Mouse (Mus musculus) MEL (cell line): ENCODE measurements at regions not wholly inside any gene's neighbourhood (a gene's known extent, or its start where the extent isn't known, plus 50 kb on each side); places are given as distances from the start of the nearest gene placed in this dataset.

Experiments
- DNase-seq: peaks from one replicate; pipeline ENCODE4 v3.0.0; 2011; ENCODE audit warnings: low read depth, low spot score
- H3K27ac ChIP-seq: 2 replicates; pipeline ENCODE4 v1.5.1; 2012; ENCODE audit warnings: low read depth, mild to moderate bottlenecking, control low read depth, low read length, moderate library complexity; ENCODE audit not compliant: control insufficient read depth
- H3K27me3 ChIP-seq, 2 experiments: fragments of 150-350 bp in 1 of 2; sonication (generic) in 1 of 2; 2 replicates each; pipeline ENCODE4 v1.6.1; 2012; ENCODE audit warnings: low read length in 2 of 2, mild to moderate bottlenecking in 2 of 2, improper control_type of control experiment in 1 of 2, moderate library complexity in 1 of 2; ENCODE audit not compliant: insufficient read depth in 2 of 2, control insufficient read depth in 1 of 2
- H3K36me3 ChIP-seq, 2 experiments: 2 replicates each; pipeline ENCODE4 v1.6.1; 2012 to 2014; ENCODE audit warnings: low read length in 2 of 2, improper control_type of control experiment in 1 of 2, inconsistent platforms in 1 of 2, mild to moderate bottlenecking in 1 of 2; ENCODE audit not compliant: insufficient read depth in 2 of 2, control insufficient read depth in 1 of 2
- H3K4me1 ChIP-seq, 2 experiments: fragments of 150-350 bp in 1 of 2; sonication (generic) in 1 of 2; 2 replicates each; pipeline ENCODE4 v1.6.1; 2012; ENCODE audit warnings: low read length in 2 of 2, improper control_type of control experiment in 1 of 2, mild to moderate bottlenecking in 1 of 2; ENCODE audit not compliant: insufficient read depth in 2 of 2, control insufficient read depth in 1 of 2
- H3K4me3 ChIP-seq, 2 experiments: fragments of 150-350 bp in 1 of 2; sonication (generic) in 1 of 2; 2 replicates each; pipeline ENCODE4 v1.5.1; 2012; ENCODE audit warnings: low read depth in 2 of 2, low read length in 2 of 2, mild to moderate bottlenecking in 2 of 2, moderate library complexity in 2 of 2, control low read depth in 1 of 2, improper control_type of control experiment in 1 of 2; ENCODE audit not compliant: control insufficient read depth in 1 of 2, insufficient read depth in 1 of 2
- H3K79me2 ChIP-seq: 2 replicates; pipeline ENCODE4 v1.6.1; 2012; ENCODE audit warnings: mild to moderate bottlenecking, low read length, moderate library complexity; ENCODE audit not compliant: control insufficient read depth, poor library complexity, insufficient read depth
- H3K9ac ChIP-seq: 2 replicates; pipeline ENCODE4 v1.6.1; 2012; ENCODE audit warnings: low read depth, mild to moderate bottlenecking, control low read depth, low read length, moderate library complexity; ENCODE audit not compliant: control insufficient read depth, poor library complexity, severe bottlenecking
- H3K9me3 ChIP-seq: fragments of 150-350 bp; sonication (generic); replicated peaks from 2 replicates; pipeline ENCODE4 v1.6.1; 2012; ENCODE audit warnings: mild to moderate bottlenecking, low read length, improper control_type of control experiment, moderate library complexity; ENCODE audit not compliant: insufficient read depth
- CTCF ChIP-seq, 3 experiments: IDR thresholded peaks in 2 of 3; conservative IDR thresholded peaks in 1 of 3; 2 replicates each; pipeline ENCODE4 v1.5.1; 2011 to 2012; ENCODE audit warnings: low read length in 3 of 3, low read depth in 2 of 3, mild to moderate bottlenecking in 2 of 3, improper control_type of control experiment in 1 of 3, inconsistent platforms in 1 of 3, mixed read lengths in 1 of 3, moderate library complexity in 1 of 3; ENCODE audit not compliant: control insufficient read depth in 1 of 3, insufficient read depth in 1 of 3, poor library complexity in 1 of 3, severe bottlenecking in 1 of 3
- E2F4 ChIP-seq: IDR thresholded peaks from 2 replicates; pipeline ENCODE4 v1.6.1; 2011; ENCODE audit warnings: low read depth, low read length, improper control_type of control experiment, borderline replicate concordance
- ETS1 ChIP-seq: IDR thresholded peaks from 2 replicates; pipeline ENCODE4 v1.6.1; 2012; ENCODE audit warnings: low read depth, mild to moderate bottlenecking, inconsistent platforms, low read length, improper control_type of control experiment, moderate library complexity
- GABPA ChIP-seq: IDR thresholded peaks from 2 replicates; pipeline ENCODE4 v1.6.1; 2012; ENCODE audit warnings: low read depth, mild to moderate bottlenecking, inconsistent platforms, low read length, improper control_type of control experiment, moderate library complexity
- KAT2A ChIP-seq: conservative IDR thresholded peaks from 2 replicates; pipeline ENCODE4 v1.6.1; 2012; ENCODE audit warnings: low read depth, low read length, improper control_type of control experiment, inconsistent platforms
- MAX ChIP-seq: IDR thresholded peaks from 2 replicates; pipeline ENCODE4 v1.6.1; 2011; ENCODE audit warnings: low read length, improper control_type of control experiment
- MAZ ChIP-seq: IDR thresholded peaks from 2 replicates; pipeline ENCODE4 v1.6.1; 2012; ENCODE audit warnings: low read depth, mild to moderate bottlenecking, inconsistent platforms, low read length, improper control_type of control experiment
- MEF2A ChIP-seq: IDR thresholded peaks from 2 replicates; pipeline ENCODE4 v1.6.1; 2014; ENCODE audit warnings: low read depth, mild to moderate bottlenecking, inconsistent platforms, low read length, improper control_type of control experiment; ENCODE audit not compliant: poor library complexity, insufficient replicate concordance, severe bottlenecking; ENCODE audit errors: extremely low read depth
- MYB ChIP-seq: IDR thresholded peaks from 2 replicates; pipeline ENCODE4 v1.6.1; 2011; ENCODE audit warnings: mild to moderate bottlenecking, low read depth, low read length, improper control_type of control experiment
- POLR2A ChIP-seq, 2 experiments: IDR thresholded peaks; 2 replicates each; pipeline ENCODE4 v1.6.1; 2011 to 2012; ENCODE audit warnings: low read length in 2 of 2, mild to moderate bottlenecking in 2 of 2, control low read depth in 1 of 2, improper control_type of control experiment in 1 of 2, low read depth in 1 of 2, moderate library complexity in 1 of 2; ENCODE audit not compliant: control insufficient read depth in 1 of 2, insufficient read depth in 1 of 2, poor library complexity in 1 of 2
- POLR2AphosphoS2 ChIP-seq: IDR thresholded peaks from 2 replicates; pipeline ENCODE4 v1.6.1; 2011; ENCODE audit warnings: low read length, improper control_type of control experiment
- POLR2AphosphoS5 ChIP-seq: IDR thresholded peaks from 2 replicates; pipeline ENCODE4 v1.6.1; 2012; ENCODE audit warnings: low read depth, borderline replicate concordance, mild to moderate bottlenecking, inconsistent platforms, low read length, moderate library complexity, mixed read lengths
- RCOR1 ChIP-seq: IDR thresholded peaks from 2 replicates; pipeline ENCODE4 v1.6.1; 2012; ENCODE audit warnings: low read depth, mild to moderate bottlenecking, inconsistent platforms, low read length, improper control_type of control experiment
- TAL1 ChIP-seq: IDR thresholded peaks from 2 replicates; pipeline ENCODE4 v1.6.1; 2012; ENCODE audit warnings: mild to moderate bottlenecking, inconsistent platforms, low read length, moderate library complexity, mixed read lengths
- TBP ChIP-seq: IDR thresholded peaks from 2 replicates; pipeline ENCODE4 v1.8.0; 2011; ENCODE audit warnings: low read depth, low read length, improper control_type of control experiment
- USF2 ChIP-seq, 2 experiments: IDR thresholded peaks; 2 replicates each; pipeline ENCODE4 v1.6.1; 2011 to 2012; ENCODE audit warnings: improper control_type of control experiment in 2 of 2, low read length in 2 of 2, borderline replicate concordance in 1 of 2, inconsistent platforms in 1 of 2, low read depth in 1 of 2, mild to moderate bottlenecking in 1 of 2; ENCODE audit not compliant: insufficient read depth in 1 of 2
- ZKSCAN1 ChIP-seq: IDR thresholded peaks from 2 replicates; pipeline ENCODE4 v1.6.1; 2012; ENCODE audit warnings: low read depth, mild to moderate bottlenecking, inconsistent platforms, low read length, improper control_type of control experiment, moderate library complexity
- ZNF384 ChIP-seq: IDR thresholded peaks from 2 replicates; pipeline ENCODE4 v1.6.1; 2012; ENCODE audit warnings: low read depth, mild to moderate bottlenecking, inconsistent platforms, low read length, improper control_type of control experiment

DNA sequence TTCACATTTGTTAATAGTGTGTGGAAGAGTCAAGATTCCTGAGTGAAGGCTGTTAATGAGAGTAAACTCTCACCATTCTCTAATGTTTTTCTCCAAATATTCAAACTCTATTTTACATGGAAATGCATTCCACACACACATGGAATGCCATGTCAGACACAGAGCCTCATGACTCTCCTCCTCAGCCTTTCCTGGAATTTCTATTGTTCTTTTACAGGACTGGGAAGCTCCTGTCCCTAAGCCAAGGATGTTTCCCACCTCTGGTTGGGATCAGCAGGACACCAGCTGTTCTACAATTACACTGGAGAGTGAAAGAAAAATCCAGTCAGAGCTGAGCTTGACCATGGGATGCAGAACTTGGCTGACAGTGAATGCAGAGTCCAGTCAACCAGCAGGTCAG lies 309.3 kb upstream of the Rasgrp1 start:
- H3K9ac ChIP-seq = no peak overlapping the region
- H3K27ac ChIP-seq = no peak overlapping the region
- H3K4me3 ChIP-seq = no peak overlapping the region
- no peaks in the 10 kb centered on the region for H3K4me1 ChIP-seq
- no peaks in the 10 kb centered on the region for H3K27me3 ChIP-seq
- DNase-seq = no peak
- no peaks in the 10 kb centered on the region for H3K9me3 ChIP-seq
- no peaks in the 10 kb centered on the region for H3K36me3 ChIP-seq
- no peaks in the 10 kb centered on the region for H3K79me2 ChIP-seq
- TF ChIP-seq POLR2AphosphoS5 = no peak
- no peak for TF ChIP-seq MYB
- TF ChIP-seq, all 39 proteins: peak for 0

- no peaks in the 10 kb centered on the region for H3K79me2 ChIP-seq
- H3K27me3 ChIP-seq = no peaks in the 10 kb centered on the region
- H3K27ac ChIP-seq = no peak overlapping the region
- H3K36me3 ChIP-seq = no peaks in the 10 kb centered on the region
- no peaks in the 10 kb centered on the region for H3K4me1 ChIP-seq
- TF ChIP-seq RCOR1 = no peak
- no peak for TF ChIP-seq MYB
- no peak for TF ChIP-seq MAX
- TF ChIP-seq POLR2AphosphoS2 = no peak
- no peaks in the 10 kb centered on the region for H3K9me3 ChIP-seq
- no peak overlapping the region for H3K4me3 ChIP-seq
- DNase-seq = no peak
- no peak overlapping the region for H3K9ac ChIP-seq
Measured at GRCm38 (mm10) chr2:117652647-117653046, 309.8 kb upstream of the Rasgrp1 start.

DNA sequence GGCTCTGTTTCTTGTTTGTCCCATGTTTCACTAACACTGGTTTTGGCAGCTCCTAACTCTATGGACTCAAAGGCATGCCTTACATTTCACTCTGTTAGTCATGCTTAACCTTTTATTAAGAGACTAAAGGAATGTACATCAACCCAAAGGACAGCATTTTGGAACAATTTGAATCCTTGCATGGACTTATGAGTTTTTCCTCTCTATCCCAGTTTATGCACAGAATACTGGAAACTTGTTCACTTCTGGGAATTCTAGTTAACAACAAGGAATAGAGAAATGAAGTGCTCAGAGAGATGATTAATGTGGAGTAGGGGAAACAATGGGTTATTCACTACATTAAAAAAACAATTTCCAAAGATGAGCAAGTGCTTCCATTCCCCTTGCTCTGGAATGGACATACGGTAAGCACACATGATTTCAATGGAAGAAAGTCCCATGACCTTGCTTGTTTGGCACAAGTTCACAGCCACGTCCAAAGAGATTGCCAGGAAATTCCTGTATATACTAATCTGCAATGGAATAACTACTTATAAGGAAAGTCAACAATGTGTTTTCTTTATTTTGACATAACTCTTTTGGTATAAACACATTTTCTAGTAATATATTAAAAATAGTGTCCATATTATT lies 313.9 kb upstream of the Rasgrp1 start:
- H3K9ac ChIP-seq = no peak overlapping the region
- no peaks in the 10 kb centered on the region for H3K36me3 ChIP-seq
- H3K9me3 ChIP-seq = no peaks in the 10 kb centered on the region
- TF ChIP-seq ZNF384 (no peak), MAZ (no peak), TBP (no peak)
- no peak overlapping the region for H3K27ac ChIP-seq
- no peaks in the 10 kb centered on the region for H3K27me3 ChIP-seq
- DNase-seq = no peak
- no peaks in the 10 kb centered on the region for H3K79me2 ChIP-seq
- H3K4me3 ChIP-seq = no peak overlapping the region
- no peaks in the 10 kb centered on the region for H3K4me1 ChIP-seq

GRCm38 (mm10) chr2:117660217-117660924 lies 317.6 kb upstream of the Rasgrp1 start:
- Histone ChIP-seq H3K36me3 (no peaks in the 10 kb centered on the region), H3K27me3 (no peaks in the 10 kb centered on the region), H3K9me3 (no peaks in the 10 kb centered on the region), H3K4me1 (no peaks in the 10 kb centered on the region), H3K79me2 (no peaks in the 10 kb centered on the region), H3K9ac (no peak overlapping the region), H3K4me3 (no peak overlapping the region), H3K27ac (no peak overlapping the region)
- no peak for DNase-seq
- TF ChIP-seq ZNF384 (no peak), GABPA (no peak), USF2 (IDR thresholded peaks at IDR 0.05; ENCODE audit: borderline replicate concordance in 1 of 2, insufficient read depth in 1 of 2, low read depth in 1 of 2, low read length in 2 of 2) (no peak), TBP (no peak), ZKSCAN1 (no peak), CTCF (IDR thresholded peaks at IDR 0.05 in 2 of 3, conservative IDR thresholded peaks at IDR 0.05 in 1 of 3; ENCODE audit: control insufficient read depth in 1 of 3, insufficient read depth in 1 of 3, low read depth in 2 of 3, low read length in 3 of 3, poor library complexity in 1 of 3, severe bottlenecking in 1 of 3) (no peak), TAL1 (no peak), E2F4 (no peak), ETS1 (no peak), MEF2A (no peak), KAT2A (no peak), POLR2A (IDR thresholded peaks at IDR 0.05; ENCODE audit: control insufficient read depth in 1 of 2, insufficient read depth in 1 of 2, low read depth in 1 of 2, low read length in 2 of 2, poor library complexity in 1 of 2) (no peak)
